Mouse (Mus musculus): Measurements from ENCODE around the gene Arl15.
A peak's percentile ranks its signal among the peaks of the same experiment; 100 is the strongest.
"Not testable (repeated sequence)": the region's sequence is repeated elsewhere in the genome, so short reads cannot be mapped to it uniquely, and the experiment has no call there.

The Arl15 gene

GRCm38 (mm10) chr13:113794039-113794704, at the start of gene Arl15:
Gene Arl15, plus strand, starts transcription at chr13:113794505.
- peak; percentile 99 for DNase-seq

GRCm38 (mm10) chr13:113745301-113745700, 49.0 kb upstream of the Arl15 start:
- DNase-seq, result no peak

- DNase-seq, result no peak
These were observed 43.5 kb upstream of the Arl15 start for GRCm38 (mm10) chr13:113750766-113751165.

GRCm38 (mm10) chr13:113754731-113755689, 39.3 kb upstream of the Arl15 start:
- no peak for DNase-seq

DNA sequence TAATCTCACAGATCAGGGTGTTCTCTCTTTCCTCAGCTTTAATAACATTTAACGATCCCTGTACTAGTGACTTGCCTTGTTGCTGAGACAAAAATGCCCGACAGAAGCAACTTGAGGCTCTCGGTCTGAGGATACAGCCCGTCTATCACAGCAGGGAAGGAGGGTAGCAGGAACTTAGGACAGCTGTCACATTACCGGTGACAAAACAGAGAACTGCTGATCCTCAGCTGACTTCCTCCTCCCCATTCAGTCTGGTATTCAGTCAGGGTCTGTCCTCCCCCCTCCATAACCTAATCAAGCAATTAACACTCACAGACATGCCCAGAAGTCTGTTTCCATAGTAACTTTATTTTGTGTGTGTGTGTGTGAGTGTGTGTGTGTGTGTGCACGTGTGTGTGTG, 38.5 kb upstream of the Arl15 start:
- no peak for DNase-seq

- no peak for DNase-seq
These were observed 32.6 kb upstream of the Arl15 start for GRCm38 (mm10) chr13:113761717-113762116.

- no peak for DNase-seq
These were observed 31.4 kb upstream of the Arl15 start for GRCm38 (mm10) chr13:113762766-113763516.

- no peak for DNase-seq
These were observed 28.9 kb upstream of the Arl15 start for GRCm38 (mm10) chr13:113765411-113765810.

- no peak for DNase-seq
These were observed 24.5 kb upstream of the Arl15 start for GRCm38 (mm10) chr13:113769829-113770228.

DNA sequence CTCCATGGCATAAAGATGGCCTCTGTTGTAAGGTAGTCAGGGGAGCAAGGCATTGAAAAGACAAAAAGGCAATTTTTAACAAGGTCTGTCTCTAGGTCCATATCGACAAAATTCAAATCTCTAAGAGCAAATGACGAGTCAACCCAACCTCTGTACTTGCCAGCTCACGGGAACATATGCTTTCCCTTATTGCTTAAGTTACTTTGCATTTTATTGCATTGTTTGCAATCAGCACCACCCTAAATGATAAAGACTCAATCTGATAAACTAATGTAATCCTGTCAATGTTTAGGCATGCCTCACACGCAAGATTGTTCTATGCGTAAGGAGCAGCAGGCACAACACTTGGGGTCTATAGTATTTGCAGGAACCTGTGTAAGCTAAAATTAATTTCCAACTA, 24.0 kb upstream of the Arl15 start:
- DNase-seq, result no peak

GRCm38 (mm10) chr13:113771340-113771739, 23.0 kb upstream of the Arl15 start:
- no peak for DNase-seq

DNA sequence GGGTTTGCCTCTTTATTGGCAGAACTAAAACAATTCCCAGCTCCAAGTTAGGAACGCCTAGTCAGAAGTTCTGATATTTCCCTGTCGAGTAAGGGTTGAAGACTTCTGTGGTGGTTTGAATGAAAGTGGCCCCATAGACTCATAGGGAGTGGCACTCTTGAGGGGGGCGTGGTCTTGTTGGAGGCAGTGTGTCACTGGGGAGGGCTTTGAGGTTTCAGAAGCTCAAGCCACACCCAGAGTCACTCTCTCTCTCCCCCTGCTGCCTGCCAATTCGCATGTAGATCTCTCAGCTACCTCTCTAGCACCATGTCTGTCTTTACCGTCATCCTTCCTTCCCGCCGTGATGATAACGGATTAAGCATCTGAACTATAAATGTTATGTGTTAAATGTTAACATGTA, 19.5 kb upstream of the Arl15 start:
- no peak for DNase-seq

- peak; percentile 24 for DNase-seq
These were observed 18.8 kb upstream of the Arl15 start for GRCm38 (mm10) chr13:113775244-113776140.

DNA sequence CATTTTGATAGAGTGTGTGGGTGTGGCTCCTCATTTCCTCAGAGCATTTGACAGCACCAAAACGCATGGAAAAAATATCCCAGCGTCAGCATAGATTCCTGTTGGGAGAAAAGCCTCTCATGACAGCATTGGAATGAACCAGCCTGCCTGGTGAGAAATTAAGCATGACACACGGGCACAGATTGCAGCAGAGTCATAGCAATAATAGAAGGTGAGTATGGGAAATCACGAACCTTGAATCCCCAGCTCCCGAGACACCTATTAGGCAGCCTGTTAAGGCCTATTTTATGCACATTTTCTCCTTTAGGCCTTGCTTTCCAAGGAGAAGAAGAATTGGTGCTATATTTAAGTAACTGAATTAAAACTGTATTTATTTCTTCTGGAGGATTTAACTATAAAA, 8.5 kb upstream of the Arl15 start:
- no peak for DNase-seq

GRCm38 (mm10) chr13:113787136-113787535, 7.2 kb upstream of the Arl15 start:
- no peak for DNase-seq

DNA sequence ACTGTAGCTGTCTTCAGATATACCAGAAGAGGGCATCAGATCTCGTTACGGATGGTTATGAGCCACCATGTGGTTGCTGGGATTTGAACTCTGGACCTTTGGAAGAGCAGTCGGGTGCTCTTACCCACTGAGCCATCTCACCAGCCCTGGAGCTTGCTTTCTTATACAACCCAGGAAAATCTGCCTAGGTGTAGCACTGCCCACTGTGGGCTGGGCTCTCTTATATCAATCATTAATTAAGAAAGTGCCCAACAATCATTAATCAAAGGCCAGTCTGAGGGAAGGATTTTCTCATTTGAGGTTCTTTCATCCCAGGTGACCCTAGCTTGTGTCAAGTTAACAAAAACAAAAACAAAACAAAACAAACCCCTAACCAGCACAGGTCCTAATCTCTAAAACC, 4.3 kb upstream of the Arl15 start:
- not testable (repeated sequence) for DNase-seq

GRCm38 (mm10) chr13:113793637-113794036, 668 bp upstream of the Arl15 start:
- no peak for DNase-seq

DNA sequence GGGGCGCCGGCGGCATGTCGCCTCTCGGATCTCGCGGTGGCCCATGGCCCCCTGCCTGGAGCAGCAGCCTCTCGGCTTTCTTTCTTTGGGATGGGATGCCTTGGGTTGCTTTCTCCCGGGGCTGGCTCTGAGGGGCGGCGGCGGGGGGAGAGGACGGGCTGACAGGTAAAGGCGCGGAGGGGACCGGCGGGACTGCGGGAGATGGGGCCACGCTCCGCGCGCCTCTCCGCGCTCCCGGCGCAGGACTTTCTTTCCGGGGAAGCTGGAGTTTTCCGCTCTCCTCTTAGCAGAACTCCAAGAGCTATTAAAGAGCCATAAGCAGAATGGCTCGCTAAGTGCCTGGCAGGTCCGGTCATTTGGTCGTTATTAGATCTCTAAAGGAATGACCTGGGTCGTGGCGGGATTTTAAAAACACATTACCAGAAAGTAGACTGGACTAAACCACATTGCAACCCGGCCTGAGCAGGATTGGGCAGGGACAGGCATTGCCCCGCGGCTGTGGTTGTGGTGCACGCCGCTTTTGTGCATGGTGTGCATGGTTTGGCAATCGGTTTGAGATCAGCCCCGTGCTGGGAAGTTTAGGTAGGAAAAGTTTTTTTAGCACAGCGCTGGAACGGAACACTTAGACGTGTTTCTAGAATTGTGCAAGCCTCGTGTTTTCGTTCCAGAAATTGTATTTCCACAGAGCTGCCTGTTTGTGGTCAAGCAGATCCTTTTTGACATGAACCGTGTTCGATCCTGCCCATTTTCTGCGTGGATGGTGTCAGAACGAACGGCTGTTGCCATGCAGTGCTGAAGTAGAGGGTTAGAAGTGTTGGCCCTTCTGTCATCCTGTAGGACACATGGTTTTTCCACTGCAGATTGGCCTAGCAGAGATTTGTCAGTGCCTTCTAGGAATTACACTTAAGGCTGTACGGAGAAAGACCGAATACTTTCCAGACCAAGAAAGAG, 675 bp downstream of the Arl15 start:
- DNase-seq, result peak; percentile 47

- DNase-seq, result no peak
These were observed 3.1 kb downstream of the Arl15 start for GRCm38 (mm10) chr13:113797378-113797777.

DNA sequence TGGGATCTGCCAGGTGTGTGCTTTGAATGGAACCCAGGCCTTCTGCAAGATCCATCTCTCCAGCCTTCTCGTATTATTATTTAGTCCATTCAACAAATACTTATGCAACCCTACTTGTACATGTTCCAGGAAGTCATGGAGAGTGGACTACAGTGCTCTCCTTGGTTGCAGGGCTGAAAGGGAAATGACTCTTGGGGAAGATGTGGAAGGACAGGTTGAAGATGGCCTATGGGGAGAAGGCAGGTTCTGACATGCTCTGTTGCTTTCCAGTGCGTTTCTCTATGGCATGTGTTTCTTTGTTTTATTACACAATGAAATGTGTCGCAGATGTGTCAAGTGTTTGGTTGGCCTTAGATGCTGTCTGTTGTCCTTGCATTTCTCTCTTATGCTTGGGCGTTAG, 5.1 kb downstream of the Arl15 start:
- no peak for DNase-seq

DNA sequence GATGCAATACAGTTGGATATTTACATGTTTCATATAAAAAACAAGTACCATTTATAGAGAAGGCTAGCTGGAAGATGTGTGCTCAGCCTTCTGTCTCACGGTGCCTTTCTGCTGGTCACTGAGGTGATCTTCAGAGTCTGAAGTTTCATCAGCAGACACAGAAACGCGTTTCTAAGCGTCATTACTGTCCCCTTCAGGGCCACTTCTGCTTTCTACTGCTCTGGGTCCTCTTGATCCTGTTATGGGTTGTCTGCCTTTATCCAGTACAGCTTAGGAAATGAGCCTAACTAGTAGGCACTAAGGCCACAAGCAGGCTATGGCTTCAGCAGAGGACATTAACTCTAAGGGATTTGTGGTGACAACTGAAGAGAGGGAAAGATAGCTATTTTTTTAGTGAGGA, 5.9 kb downstream of the Arl15 start:
- DNase-seq, result no peak
